Mouse (Mus musculus): ENCODE results near the gene Iqca.

- no peak for TF ChIP-seq CTCF (IDR thresholded peaks at IDR 0.05; ENCODE audit: low read depth, low read length)
- TF ChIP-seq TAL1 (conservative IDR thresholded peaks at IDR 0.05; ENCODE audit: low read depth, low read length) = no peak
- TF ChIP-seq GATA1 (IDR thresholded peaks at IDR 0.05; ENCODE audit: borderline replicate concordance, low read length) = no peak
- TF ChIP-seq POLR2AphosphoS5 (IDR thresholded peaks at IDR 0.05; ENCODE audit: insufficient replicate concordance, low read depth, low read length) = no peak
- TF ChIP-seq GATA2 (IDR thresholded peaks at IDR 0.05; ENCODE audit: borderline replicate concordance, low read depth, low read length) = no peak
These were observed 93.1 kb downstream of the Iqca start for GRCm38 (mm10) chr1:90060054-90060453.
